Mouse (Mus musculus): ENCODE results near the gene Gm44973. TPM values are rescaled to one million over a fixed set of nuclear protein-coding genes. Genes with fewer than 3 reads are reported as not detected.
"Not testable (repeated sequence)": the region's sequence is repeated elsewhere in the genome, so short reads cannot be mapped to it uniquely, and the experiment has no call there.

Gene Gm44973
- polyA plus RNA-seq, 1 experiment: not detected

DNA sequence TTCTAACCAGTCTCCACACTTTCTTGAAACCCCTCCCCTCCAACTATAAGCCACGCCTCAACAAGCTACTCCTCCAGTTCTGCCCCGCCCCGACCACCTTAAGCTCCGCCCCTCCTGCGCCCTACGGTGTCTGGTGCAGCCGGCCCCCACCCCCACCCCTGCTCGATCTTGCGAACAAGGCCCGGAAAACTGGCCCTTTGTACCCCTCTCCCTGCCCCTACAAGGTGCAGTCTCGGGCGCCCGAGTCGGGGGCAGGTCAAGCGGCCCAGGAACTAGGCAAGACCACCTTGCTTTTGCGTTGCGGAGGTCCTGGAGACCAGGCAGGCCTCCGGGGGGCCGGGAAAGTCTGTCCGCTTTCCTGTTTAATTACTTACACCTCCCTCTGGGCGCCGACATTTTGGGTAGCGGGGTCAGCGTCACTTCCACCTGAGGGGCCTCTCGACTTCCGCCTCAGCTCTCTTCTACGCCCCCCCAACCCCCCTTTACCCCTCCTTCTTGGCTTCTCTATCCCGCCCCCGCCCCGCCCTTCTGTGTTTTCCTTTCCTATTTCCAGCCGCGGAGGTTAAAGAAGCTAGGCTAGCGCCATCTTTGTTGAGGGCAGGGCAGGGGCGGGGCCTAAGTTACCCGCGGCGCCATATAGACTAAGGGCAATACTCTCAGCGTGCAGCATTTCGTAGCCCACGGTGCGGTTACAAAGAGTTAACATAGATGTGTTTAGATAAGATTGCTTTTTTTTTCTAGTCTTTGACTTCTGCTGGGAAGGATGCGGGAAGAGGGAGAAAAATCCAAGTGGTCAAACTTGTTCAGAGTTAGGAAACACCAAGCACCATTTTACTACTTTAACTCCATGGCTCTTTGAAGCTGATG, 812 bp upstream of the Gm44973 start, which contains the start of the genes Zfp524 and Fiz1:
TSS of gene Zfp524 (plus strand) at position 165 of the 867 bp plus-strand sequence.
TSS of gene Fiz1 (minus strand) at position 447 of the 867 bp plus-strand sequence.
- under 1% methylated on average over 42 of the region's 42 CpGs for WGBS
- peak; percentile 98 for DNase-seq
- Histone ChIP-seq H3K4me3 (replicated peaks; ENCODE audit: extremely low read depth, low read depth, low read length) (peak within 1 kb of the TSS; percentile 91), H3K4me1 (ENCODE audit: control insufficient read depth, insufficient read depth, low read length) (peaks cover 8% of the 10 kb centered on the region)
- TF ChIP-seq POLR2A (IDR thresholded peaks at IDR 0.05; ENCODE audit: borderline replicate concordance, extremely low read depth, low read depth, low read length) (0 out of 2 replicates have a peak, but pooled peaks have one; percentile 11), CTCF (IDR thresholded peaks at IDR 0.05; ENCODE audit: insufficient read depth, low read length) (no peak)

DNA sequence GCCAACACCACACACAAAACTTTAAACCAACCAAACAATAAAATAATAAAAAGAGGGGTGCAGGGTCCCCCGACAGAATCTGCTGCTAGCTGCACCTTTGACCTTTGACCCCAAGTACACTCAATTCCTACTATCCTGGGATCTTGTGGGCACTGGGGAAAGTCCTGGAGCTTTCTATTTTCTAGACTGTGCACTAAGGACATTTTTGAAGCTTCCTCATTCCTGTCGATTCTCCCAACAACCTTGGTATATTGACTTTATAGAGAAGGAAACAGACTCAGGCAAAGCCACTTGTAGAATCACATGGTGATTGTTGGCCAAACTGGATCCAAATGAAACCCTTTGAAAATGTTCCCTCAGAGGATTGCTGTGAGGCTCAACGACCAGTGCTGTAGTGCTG, 761 bp downstream of the Gm44973 start:
- no peak for DNase-seq
- peaks cover 8% of the 10 kb centered on the region for H3K4me1 ChIP-seq (ENCODE audit: control insufficient read depth, insufficient read depth, low read length)
- H3K4me3 ChIP-seq (replicated peaks; ENCODE audit: extremely low read depth, low read depth, low read length): peak overlapping the region; percentile 79
- no peak for TF ChIP-seq CTCF (IDR thresholded peaks at IDR 0.05; ENCODE audit: insufficient read depth, low read length)
- TF ChIP-seq POLR2A (IDR thresholded peaks at IDR 0.05; ENCODE audit: borderline replicate concordance, extremely low read depth, low read depth, low read length): no peak
- 33% methylated on average over 3 of the region's 3 CpGs for WGBS

- H3K4me1 ChIP-seq (ENCODE audit: control insufficient read depth, insufficient read depth, low read length): peaks cover 8% of the 10 kb centered on the region
- no peak for TF ChIP-seq POLR2A (IDR thresholded peaks at IDR 0.05; ENCODE audit: borderline replicate concordance, extremely low read depth, low read depth, low read length)
- H3K4me3 ChIP-seq (replicated peaks; ENCODE audit: extremely low read depth, low read depth, low read length): no peak overlapping the region
- DNase-seq: no peak
- WGBS: 96% methylated on average over 2 of the region's 2 CpGs
These were observed 1.6 kb downstream of the Gm44973 start for GRCm38 (mm10) chr7:5016920-5017319.

GRCm38 (mm10) chr7:5017352-5017751, 2.1 kb downstream of the Gm44973 start:
- Histone ChIP-seq H3K4me3 (replicated peaks; ENCODE audit: extremely low read depth, low read depth, low read length) (no peak overlapping the region), H3K4me1 (ENCODE audit: control insufficient read depth, insufficient read depth, low read length) (peaks cover 8% of the 10 kb centered on the region)
- no peak for TF ChIP-seq POLR2A (IDR thresholded peaks at IDR 0.05; ENCODE audit: borderline replicate concordance, extremely low read depth, low read depth, low read length)
- no peak for TF ChIP-seq CTCF (IDR thresholded peaks at IDR 0.05; ENCODE audit: insufficient read depth, low read length)
- WGBS: 92% methylated on average over 16 of the region's 16 CpGs
- no peak for DNase-seq

- TF ChIP-seq CTCF (IDR thresholded peaks at IDR 0.05; ENCODE audit: insufficient read depth, low read length): no peak
- TF ChIP-seq POLR2A (IDR thresholded peaks at IDR 0.05; ENCODE audit: borderline replicate concordance, extremely low read depth, low read depth, low read length): no peak
- H3K4me3 ChIP-seq (replicated peaks; ENCODE audit: extremely low read depth, low read depth, low read length): no peak overlapping the region
- no peak for DNase-seq
- WGBS: 98% methylated on average over 21 of the region's 21 CpGs
- peaks cover 8% of the 10 kb centered on the region for H3K4me1 ChIP-seq (ENCODE audit: control insufficient read depth, insufficient read depth, low read length)
These were observed 2.6 kb downstream of the Gm44973 start for GRCm38 (mm10) chr7:5017931-5018330.

DNA sequence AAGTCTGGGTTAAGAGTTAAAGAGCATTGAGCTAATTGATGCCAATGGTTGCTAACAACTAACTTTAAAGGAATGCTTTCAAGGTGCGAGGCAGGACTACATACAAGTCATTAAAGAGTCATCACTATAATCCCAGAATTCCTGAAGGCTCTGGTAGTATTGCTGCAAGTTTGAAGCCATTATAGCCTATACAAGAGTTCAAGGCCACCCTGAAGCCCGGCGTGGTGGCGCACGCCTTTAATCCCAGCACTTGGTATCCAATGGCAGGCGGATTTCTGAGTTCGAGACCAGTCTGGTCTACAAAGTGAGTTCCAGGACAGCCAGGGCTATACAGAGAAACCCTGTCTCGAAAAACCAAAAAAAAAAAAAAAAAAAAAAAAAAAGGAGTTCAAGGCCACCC, 4.3 kb downstream of the Gm44973 start:
- 22% methylated on average over 8 of the region's 8 CpGs for WGBS
- not testable (repeated sequence) for H3K4me1 ChIP-seq (ENCODE audit: control insufficient read depth, insufficient read depth, low read length); H3K4me3 ChIP-seq (replicated peaks; ENCODE audit: extremely low read depth, low read depth, low read length); DNase-seq

- Histone ChIP-seq H3K4me1 (ENCODE audit: control insufficient read depth, insufficient read depth, low read length) (peaks cover 5% of the 10 kb centered on the region), H3K4me3 (replicated peaks; ENCODE audit: extremely low read depth, low read depth, low read length) (peak within 1 kb of the TSS; percentile 26)
- TF ChIP-seq POLR2A (IDR thresholded peaks at IDR 0.05; ENCODE audit: borderline replicate concordance, extremely low read depth, low read depth, low read length) (peak; percentile 86; the same call in 1 of the 2 replicates), CTCF (IDR thresholded peaks at IDR 0.05; ENCODE audit: insufficient read depth, low read length) (no peak)
- DNase-seq: peak; percentile 97
- WGBS: under 1% methylated on average over 49 of the region's 49 CpGs
These were observed 4.8 kb downstream of the Gm44973 start, which contains the start of the genes Zfp865 and Ccdc106 for GRCm38 (mm10) chr7:5020000-5020681. Gene Zfp865 (plus strand): TSS chr7:5020376. Gene Ccdc106 (plus strand): TSS chr7:5020553.

GRCm38 (mm10) chr7:5020685-5021084, 5.4 kb downstream of the Gm44973 start:
- under 1% methylated on average over 15 of the region's 15 CpGs for WGBS
- no peak for DNase-seq
- Histone ChIP-seq H3K4me1 (ENCODE audit: control insufficient read depth, insufficient read depth, low read length) (peaks cover 6% of the 10 kb centered on the region), H3K4me3 (replicated peaks; ENCODE audit: extremely low read depth, low read depth, low read length) (peak overlapping the region; percentile 26)
- TF ChIP-seq CTCF (IDR thresholded peaks at IDR 0.05; ENCODE audit: insufficient read depth, low read length) (no peak), POLR2A (IDR thresholded peaks at IDR 0.05; ENCODE audit: borderline replicate concordance, extremely low read depth, low read depth, low read length) (no peak)

DNA sequence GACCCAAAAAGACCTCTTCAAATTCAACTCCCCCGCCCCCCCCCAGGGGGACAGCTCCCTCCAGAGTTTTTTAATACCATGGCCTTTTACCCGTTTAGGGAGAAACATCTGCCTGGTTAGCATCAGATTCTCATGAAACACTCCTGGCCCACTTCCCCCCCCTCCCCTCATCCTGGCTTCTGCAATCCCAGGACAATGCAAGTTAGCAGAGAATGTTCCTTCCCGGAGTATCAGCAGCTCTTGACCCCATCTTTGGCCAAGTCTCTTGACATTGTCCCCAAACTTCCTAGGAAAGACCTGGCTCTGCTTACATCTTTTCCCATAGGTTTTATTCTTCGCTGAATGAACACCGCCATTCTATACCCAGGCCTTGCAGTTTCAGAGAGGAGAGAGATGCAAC, 5.9 kb downstream of the Gm44973 start:
- TF ChIP-seq CTCF (IDR thresholded peaks at IDR 0.05; ENCODE audit: insufficient read depth, low read length) (no peak), POLR2A (IDR thresholded peaks at IDR 0.05; ENCODE audit: borderline replicate concordance, extremely low read depth, low read depth, low read length) (no peak)
- Histone ChIP-seq H3K4me3 (replicated peaks; ENCODE audit: extremely low read depth, low read depth, low read length) (no peak overlapping the region), H3K4me1 (ENCODE audit: control insufficient read depth, insufficient read depth, low read length) (peaks cover 6% of the 10 kb centered on the region)
- no peak for DNase-seq
- WGBS: 36% methylated on average over 5 of the region's 5 CpGs
